Mouse (Mus musculus): ENCODE data around the gene Cd209b. TPM values are rescaled to one million over a fixed set of nuclear protein-coding genes. Genes with fewer than 3 reads are reported as not detected.

Cd209b gene
- polyA plus RNA-seq (2014; fragmentation: Nextera tagmentation; extraction: Ambion mirVana), result not detected in 2 replicates

DNA sequence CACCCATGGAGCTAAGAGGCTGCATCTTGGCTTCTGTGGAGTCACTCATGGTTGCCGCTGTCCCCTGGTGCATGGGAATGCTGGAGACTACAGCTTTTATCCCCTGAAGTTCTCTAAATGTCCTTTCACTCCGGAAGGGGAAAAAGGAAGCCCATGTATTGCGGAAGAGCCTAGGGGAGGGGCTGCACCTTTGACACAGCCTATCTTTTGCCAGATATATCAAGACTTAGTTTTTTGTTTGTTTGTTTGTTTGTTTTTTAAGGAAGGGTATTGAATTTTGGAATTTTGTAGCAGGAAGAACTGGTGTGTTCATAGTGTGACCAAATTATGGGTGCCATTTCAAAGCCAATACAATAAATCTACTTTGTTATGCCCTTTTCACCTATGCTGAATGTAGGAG lies at the start of gene Cd209b:
Gene Cd209b (minus strand): TSS at position 101 of the 400 bp plus-strand sequence.
- H3K27ac ChIP-seq (replicated peaks in 1 of 2; ENCODE audit: control insufficient read depth in 1 of 2, insufficient read depth in 1 of 2, low read depth in 2 of 2, low read length in 2 of 2), result no peak within 1 kb of the TSS
- H3K27me3 ChIP-seq (ENCODE audit: control insufficient read depth, insufficient read depth, low read length), result no peaks in the 10 kb centered on the region
- no peak within 1 kb of the TSS for H3K9ac ChIP-seq (ENCODE audit: low read length)
- no peak for ATAC-seq (ENCODE audit: insufficient number of reproducible peaks, insufficient read depth, low FRiP score, low read depth)
- WGBS, result 76% methylated on average over 3 of the region's 3 CpGs
- H3K9me3 ChIP-seq (ENCODE audit: control insufficient read depth, low read length), result peaks cover 4% of the 10 kb centered on the region
- no peak within 1 kb of the TSS for H3K4me2 ChIP-seq (ENCODE audit: low read length)
- H3K36me3 ChIP-seq (ENCODE audit: control insufficient read depth, insufficient read depth, low read length), result no peaks in the 10 kb centered on the region
- no peak within 1 kb of the TSS for H3K4me3 ChIP-seq (ENCODE audit: control insufficient read depth in 1 of 2, insufficient read depth in 1 of 2, low read depth in 1 of 2, low read length in 2 of 2)
- H3K4me1 ChIP-seq (ENCODE audit: control insufficient read depth in 2 of 2, insufficient read depth in 2 of 2, low read length in 2 of 2), result no peaks in the 10 kb centered on the region

GRCm38 (mm10) chr8:3956037-3956436 lies 29.4 kb upstream of the Cd209b start:
- no peak for ATAC-seq (ENCODE audit: insufficient number of reproducible peaks, insufficient read depth, low FRiP score, low read depth)
- H3K36me3 ChIP-seq (ENCODE audit: control insufficient read depth, insufficient read depth, low read length), result no peaks in the 10 kb centered on the region

DNA sequence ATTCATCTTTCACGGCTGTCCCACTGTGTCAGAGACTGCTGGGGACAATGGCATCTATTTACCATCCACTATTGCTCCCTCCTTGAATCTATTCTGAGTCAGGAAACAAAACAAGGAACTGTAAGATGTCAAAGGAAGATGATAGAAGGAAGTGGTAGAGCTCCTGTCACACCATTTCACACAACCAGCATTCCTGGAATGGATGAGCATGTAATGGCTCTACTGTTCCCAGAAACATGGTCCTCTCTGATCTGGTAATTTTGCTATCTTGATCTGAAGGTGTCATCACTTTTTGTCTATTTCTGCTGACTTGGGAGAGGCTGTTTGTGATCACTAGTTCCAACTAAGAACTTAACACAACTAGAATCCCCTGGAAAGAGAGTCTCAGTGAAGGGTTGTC lies 28.0 kb upstream of the Cd209b start, which contains the start of gene Cd209c:
Gene Cd209c (minus strand): TSS at position 101 of the 400 bp plus-strand sequence.
- H3K4me2 ChIP-seq (ENCODE audit: low read length), result no peak within 1 kb of the TSS
- H3K27me3 ChIP-seq (ENCODE audit: control insufficient read depth, insufficient read depth, low read length), result no peaks in the 10 kb centered on the region
- H3K27ac ChIP-seq (replicated peaks in 1 of 2; ENCODE audit: control insufficient read depth in 1 of 2, insufficient read depth in 1 of 2, low read depth in 2 of 2, low read length in 2 of 2), result no peak within 1 kb of the TSS
- no peaks in the 10 kb centered on the region for H3K36me3 ChIP-seq (ENCODE audit: control insufficient read depth, insufficient read depth, low read length)
- no peak within 1 kb of the TSS for H3K4me3 ChIP-seq (ENCODE audit: control insufficient read depth in 1 of 2, insufficient read depth in 1 of 2, low read depth in 1 of 2, low read length in 2 of 2)
- H3K9ac ChIP-seq (ENCODE audit: low read length), result no peak within 1 kb of the TSS
- no peaks in the 10 kb centered on the region for H3K4me1 ChIP-seq (ENCODE audit: control insufficient read depth in 2 of 2, insufficient read depth in 2 of 2, low read length in 2 of 2)
- H3K9me3 ChIP-seq (ENCODE audit: control insufficient read depth, low read length), result 0 out of 2 replicates have a peak, but pooled peaks cover 3% of the 10 kb centered on the region
- no peak for ATAC-seq (ENCODE audit: insufficient number of reproducible peaks, insufficient read depth, low FRiP score, low read depth)
- WGBS, result 73% methylated on average over 1 of the region's 1 CpGs

More at GRCm38 (mm10) chr8:3956037-3956436, 29.4 kb upstream of the Cd209b start:
- Histone ChIP-seq H3K4me3 (ENCODE audit: control insufficient read depth in 1 of 2, insufficient read depth in 1 of 2, low read depth in 1 of 2, low read length in 2 of 2) (no peak overlapping the region), H3K4me1 (ENCODE audit: control insufficient read depth in 2 of 2, insufficient read depth in 2 of 2, low read length in 2 of 2) (no peaks in the 10 kb centered on the region), H3K9ac (ENCODE audit: low read length) (no peak overlapping the region), H3K27ac (replicated peaks in 1 of 2; ENCODE audit: control insufficient read depth in 1 of 2, insufficient read depth in 1 of 2, low read depth in 2 of 2, low read length in 2 of 2) (no peak overlapping the region), H3K9me3 (ENCODE audit: control insufficient read depth, low read length) (0 out of 2 replicates have a peak, but pooled peaks cover 3% of the 10 kb centered on the region), H3K27me3 (ENCODE audit: control insufficient read depth, insufficient read depth, low read length) (no peaks in the 10 kb centered on the region), H3K4me2 (ENCODE audit: low read length) (no peak overlapping the region)
- WGBS, result 69% methylated on average over 1 of the region's 1 CpGs

DNA sequence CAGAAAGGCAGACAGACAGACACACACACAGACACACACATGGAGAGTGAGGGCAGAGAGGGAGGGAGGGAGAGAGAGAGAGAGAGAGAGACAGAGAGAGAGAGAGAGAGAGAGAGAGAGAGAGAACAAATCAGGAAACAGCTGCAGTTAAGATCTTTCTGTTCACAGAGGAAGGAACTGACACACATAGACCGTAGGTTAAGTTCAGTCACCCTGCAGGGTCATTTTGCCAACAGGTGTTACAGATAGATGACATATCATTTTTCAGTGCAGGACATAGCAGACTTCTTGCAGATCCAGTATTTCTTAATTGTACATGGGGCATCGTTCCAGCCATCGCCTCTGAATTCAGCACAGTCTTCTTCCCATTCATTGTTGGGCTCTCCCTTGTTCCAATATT lies 13.4 kb upstream of the Cd209b start:
- H3K27me3 ChIP-seq (ENCODE audit: control insufficient read depth, insufficient read depth, low read length), result no peaks in the 10 kb centered on the region
- no peak overlapping the region for H3K27ac ChIP-seq (replicated peaks in 1 of 2; ENCODE audit: control insufficient read depth in 1 of 2, insufficient read depth in 1 of 2, low read depth in 2 of 2, low read length in 2 of 2)
- H3K36me3 ChIP-seq (ENCODE audit: control insufficient read depth, insufficient read depth, low read length), result no peaks in the 10 kb centered on the region
- H3K4me3 ChIP-seq (ENCODE audit: control insufficient read depth in 1 of 2, insufficient read depth in 1 of 2, low read depth in 1 of 2, low read length in 2 of 2), result no peak overlapping the region
- H3K4me1 ChIP-seq (ENCODE audit: control insufficient read depth in 2 of 2, insufficient read depth in 2 of 2, low read length in 2 of 2), result no peaks in the 10 kb centered on the region
- no peak overlapping the region for H3K4me2 ChIP-seq (ENCODE audit: low read length)
- H3K9ac ChIP-seq (ENCODE audit: low read length), result no peak overlapping the region
- H3K9me3 ChIP-seq (ENCODE audit: control insufficient read depth, low read length), result 0 out of 2 replicates have a peak, but pooled peaks cover 13% of the 10 kb centered on the region
- no peak for ATAC-seq (ENCODE audit: insufficient number of reproducible peaks, insufficient read depth, low FRiP score, low read depth)
- WGBS, result 85% methylated on average over 3 of the region's 3 CpGs

DNA sequence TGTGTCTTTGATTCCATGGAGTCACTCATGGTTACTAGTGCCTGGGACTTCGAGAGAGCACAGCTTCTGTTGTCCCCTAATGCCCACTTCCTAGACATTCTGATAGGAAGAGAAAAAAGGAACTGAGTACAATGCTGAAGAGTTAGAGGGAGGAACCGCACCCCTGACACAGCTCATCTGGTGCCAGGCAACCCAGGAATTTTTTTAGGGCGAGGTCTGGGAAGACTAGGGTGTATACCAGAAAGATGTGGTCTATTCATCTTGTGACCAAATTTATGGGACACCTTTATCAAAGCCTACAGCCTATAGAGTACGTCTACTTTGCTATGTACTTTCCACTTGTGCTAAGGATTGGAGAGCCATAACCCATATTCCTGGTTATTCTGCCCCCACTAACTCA lies 48.2 kb downstream of the Cd209b start, which contains the start of gene Cd209d:
Gene Cd209d (minus strand): TSS at position 101 of the 400 bp plus-strand sequence.
- Histone ChIP-seq H3K4me2 (ENCODE audit: low read length) (no peak within 1 kb of the TSS), H3K4me3 (ENCODE audit: control insufficient read depth in 1 of 2, insufficient read depth in 1 of 2, low read depth in 1 of 2, low read length in 2 of 2) (no peak within 1 kb of the TSS), H3K9me3 (ENCODE audit: control insufficient read depth, low read length) (0 out of 2 replicates have a peak, but pooled peaks cover 6% of the 10 kb centered on the region), H3K9ac (ENCODE audit: low read length) (no peak within 1 kb of the TSS), H3K27me3 (ENCODE audit: control insufficient read depth, insufficient read depth, low read length) (no peaks in the 10 kb centered on the region), H3K36me3 (ENCODE audit: control insufficient read depth, insufficient read depth, low read length) (no peaks in the 10 kb centered on the region), H3K27ac (replicated peaks in 1 of 2; ENCODE audit: control insufficient read depth in 1 of 2, insufficient read depth in 1 of 2, low read depth in 2 of 2, low read length in 2 of 2) (no peak within 1 kb of the TSS), H3K4me1 (ENCODE audit: control insufficient read depth in 2 of 2, insufficient read depth in 2 of 2, low read length in 2 of 2) (no peaks in the 10 kb centered on the region)
- WGBS, result 70% methylated on average over 4 of the region's 4 CpGs
- no peak for ATAC-seq (ENCODE audit: insufficient number of reproducible peaks, insufficient read depth, low FRiP score, low read depth)

GRCm38 (mm10) chr8:3876121-3876520 lies 50.5 kb downstream of the Cd209b start:
- Histone ChIP-seq H3K4me3 (ENCODE audit: control insufficient read depth in 1 of 2, insufficient read depth in 1 of 2, low read depth in 1 of 2, low read length in 2 of 2) (no peak overlapping the region), H3K4me1 (ENCODE audit: control insufficient read depth in 2 of 2, insufficient read depth in 2 of 2, low read length in 2 of 2) (no peaks in the 10 kb centered on the region), H3K9ac (ENCODE audit: low read length) (no peak overlapping the region), H3K27me3 (ENCODE audit: control insufficient read depth, insufficient read depth, low read length) (no peaks in the 10 kb centered on the region), H3K36me3 (ENCODE audit: control insufficient read depth, insufficient read depth, low read length) (no peaks in the 10 kb centered on the region), H3K27ac (replicated peaks in 1 of 2; ENCODE audit: control insufficient read depth in 1 of 2, insufficient read depth in 1 of 2, low read depth in 2 of 2, low read length in 2 of 2) (no peak overlapping the region), H3K9me3 (ENCODE audit: control insufficient read depth, low read length) (peaks cover 6% of the 10 kb centered on the region; the same call in 1 of the 2 replicates), H3K4me2 (ENCODE audit: low read length) (no peak overlapping the region)
- no peak for ATAC-seq (ENCODE audit: insufficient number of reproducible peaks, insufficient read depth, low FRiP score, low read depth)
- WGBS, result 67% methylated on average over 2 of the region's 2 CpGs

Other genes with a start within 250 kb of the Cd209b start
- gene Fcer2a, start 232.7 kb downstream of the Cd209b start, polyA plus RNA-seq (2014; fragmentation: Nextera tagmentation; extraction: Ambion mirVana), result not detected in 2 replicates
- 4.3 and 6.0 TPM in 2 replicates for gene Clec4g, start 206.2 kb downstream of the Cd209b start, polyA plus RNA-seq (2014; fragmentation: Nextera tagmentation; extraction: Ambion mirVana)
- gene Cd209a, start 177.9 kb downstream of the Cd209b start, polyA plus RNA-seq (2014; fragmentation: Nextera tagmentation; extraction: Ambion mirVana), result not detected in 2 replicates
- gene Cd209e, start 72.5 kb downstream of the Cd209b start, polyA plus RNA-seq (2014; fragmentation: Nextera tagmentation; extraction: Ambion mirVana), result not detected in 2 replicates
- gene Cd209d, start 48.3 kb downstream of the Cd209b start, polyA plus RNA-seq (2014; fragmentation: Nextera tagmentation; extraction: Ambion mirVana), result not detected in 2 replicates
- gene Cd209c, start 27.9 kb upstream of the Cd209b start, polyA plus RNA-seq (2014; fragmentation: Nextera tagmentation; extraction: Ambion mirVana), result 0.46 and 0.59 TPM in 2 replicates
- not detected in 2 replicates for gene Cd209f, start 179.0 kb upstream of the Cd209b start, polyA plus RNA-seq (2014; fragmentation: Nextera tagmentation; extraction: Ambion mirVana)
- not detected in 2 replicates for gene Cd209g, start 207.3 kb upstream of the Cd209b start, polyA plus RNA-seq (2014; fragmentation: Nextera tagmentation; extraction: Ambion mirVana)
- 10.3 and 11.8 TPM in 2 replicates for gene Evi5l, start 239.7 kb upstream of the Cd209b start, polyA plus RNA-seq (2014; fragmentation: Nextera tagmentation; extraction: Ambion mirVana)